Mouse (Mus musculus): ENCODE results near the gene Pou2f1.

- TF ChIP-seq CTCF (IDR thresholded peaks at IDR 0.05; ENCODE audit: low read depth): no peak
- TF ChIP-seq EP300 (optimal IDR thresholded peaks at IDR 0.05): no peak
These were observed 93.7 kb downstream of the Pou2f1 start for GRCm38 (mm10) chr1:165908806-165909205.
